In genomic region chr13:112058218-112058617, GRCm38 (mm10) we compare ENCODE assay signal across 10 mouse cellular contexts.
DNase-seq lines count a peak whose midpoint lies in the region; ATAC-seq lines count a peak whose summit lies in the region.
"Had no signal": no experiment of that assay in that cellular context is flagged by ENCODE, and none has a peak within 500 bp of the region (broad histone marks: within the 10 kb centered on the region; RNA-seq: fewer than 3 reads in every experiment).

No protein-coding gene starts in this region.

- H3K36me3 ChIP-seq in kidney, embryonic 15.5 days = no peaks in the 10 kb centered on the region
- H3K36me3 ChIP-seq: G1E; limb, embryonic 10.5 days had no signal

- no peaks in the 10 kb centered on the region for H3K9me3 ChIP-seq in kidney, embryonic 15.5 days (replicated peaks)
- H3K9me3 ChIP-seq: G1E; limb, embryonic 10.5 days had no signal

- no peak overlapping the region for H3K27ac ChIP-seq in kidney, embryonic 15.5 days
- H3K27ac ChIP-seq: limb, embryonic 10.5 days had no signal

- H3K4me1 ChIP-seq in kidney, embryonic 15.5 days = peaks cover 15% of the 10 kb centered on the region

- no peak for ATAC-seq in kidney, embryonic 15.5 days (replicated peaks; ENCODE audit: low FRiP score)

- no peak overlapping the region for H3K4me2 ChIP-seq in kidney, embryonic 15.5 days

- H3K4me3 ChIP-seq in kidney, embryonic 15.5 days (replicated peaks) = no peak overlapping the region
- H3K4me3 ChIP-seq: limb, embryonic 10.5 days had no signal

- no peaks in the 10 kb centered on the region for H3K27me3 ChIP-seq in kidney, embryonic 15.5 days

- 77% methylated on average over 11 of the region's 11 CpGs for whole genome bisulfite sequencing in kidney, embryonic 15.5 days

- peak; percentile 29 for DNase-seq in kidney, adult 11 months
- DNase-seq in adrenal gland, postnatal 14 days = peak; percentile 76
- peak; percentile 66 to 71 for DNase-seq in cerebellum, postnatal 14 days
- DNase-seq in lung, postnatal 10 days = peak; percentile 85
- DNase-seq in spleen, postnatal 4 days (ENCODE audit: low spot score in 2 of 2) = no peak
- DNase-seq in urinary bladder, postnatal 4 days (ENCODE audit: low spot score in 2 of 2) = no peak
- DNase-seq in embryo, embryonic 10 days (ENCODE audit: low spot score) = no peak

- H3K9ac ChIP-seq in kidney, embryonic 15.5 days = no peak overlapping the region

Comparison
In these comparisons a context has a peak if more than half of its experiments do, and no peak if none do; other contexts are left out.
1. DNase-seq: peak in kidney, adult 11 months (single experiment), adrenal gland, postnatal 14 days (single experiment), cerebellum, postnatal 14 days (2 of 2) and lung, postnatal 10 days (single experiment); none in spleen, postnatal 4 days (0 of 2), urinary bladder, postnatal 4 days (0 of 2) and embryo, embryonic 10 days (single experiment).